Mouse (Mus musculus) embryo, embryonic 11.5 days (tissue): ENCODE measurements around the gene Art2b.
"Not testable (repeated sequence)": the region's sequence is repeated elsewhere in the genome, so short reads cannot be mapped to it uniquely, and the experiment has no call there.

Experiments used
- DNase-seq: peaks from one replicate; pipeline ENCODE4 v3.0.0-alpha.2; 2012; ENCODE audit warnings: low read depth, low spot score

Gene Art2b

DNA sequence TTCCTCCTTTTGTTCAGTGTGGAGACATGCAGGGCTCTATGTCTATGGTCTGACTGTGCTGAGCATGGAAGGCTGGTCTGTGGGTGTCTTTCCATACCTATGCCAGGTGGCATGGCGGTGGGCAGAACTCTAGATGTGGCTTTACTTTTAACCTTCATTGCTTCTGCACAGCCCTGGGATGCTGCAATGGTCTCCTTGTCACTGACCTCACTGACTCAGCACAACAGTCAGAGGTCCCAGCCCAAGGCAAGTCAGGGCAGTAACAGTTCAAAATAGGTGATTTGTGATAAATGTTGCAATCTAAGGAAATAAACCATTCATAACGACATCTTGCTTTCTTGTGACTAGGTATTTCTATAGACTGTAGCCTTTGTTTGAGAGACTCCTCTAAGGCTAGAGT lies 21.3 kb downstream of the Art2b start:
- no peak for DNase-seq

DNA sequence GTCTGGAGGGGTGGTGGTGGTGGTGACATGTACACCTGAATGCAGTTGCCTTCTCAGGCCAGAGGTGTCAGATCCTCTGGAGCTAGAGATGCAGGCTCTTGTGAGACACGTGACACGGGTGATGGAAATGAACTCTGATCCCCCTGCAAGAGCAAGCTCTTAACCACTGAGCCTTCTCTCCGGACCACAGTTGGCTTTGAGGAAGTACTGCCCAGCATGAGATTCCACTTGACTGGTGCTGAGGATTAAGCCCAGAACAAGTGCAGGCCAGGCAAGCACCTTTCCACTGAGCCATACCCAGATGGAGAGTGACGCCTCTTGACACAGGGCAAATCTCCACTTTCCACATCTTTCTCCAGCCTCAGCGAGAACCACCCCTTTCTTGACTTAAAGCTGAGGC lies 26.0 kb downstream of the Art2b start:
- DNase-seq: not testable (repeated sequence)

DNA sequence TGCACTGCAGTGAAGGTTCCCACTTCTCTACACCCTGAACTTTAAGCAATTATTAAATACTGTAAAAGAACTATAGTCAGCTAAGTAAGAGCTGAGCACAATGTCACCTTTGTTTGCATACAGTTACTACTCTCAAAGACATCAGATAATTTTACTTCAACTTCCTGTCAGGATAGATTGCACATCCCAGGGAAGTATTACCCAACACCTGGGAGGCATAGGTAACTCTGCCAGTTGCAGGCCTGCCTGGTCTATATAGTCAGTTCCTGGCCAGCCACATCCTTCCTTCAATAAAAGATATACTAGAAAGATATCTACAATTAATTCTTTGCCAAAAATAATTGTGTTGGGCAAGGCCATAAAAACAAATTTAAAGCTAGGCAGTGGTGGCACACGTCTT lies 28.0 kb downstream of the Art2b start:
- DNase-seq: no peak

DNA sequence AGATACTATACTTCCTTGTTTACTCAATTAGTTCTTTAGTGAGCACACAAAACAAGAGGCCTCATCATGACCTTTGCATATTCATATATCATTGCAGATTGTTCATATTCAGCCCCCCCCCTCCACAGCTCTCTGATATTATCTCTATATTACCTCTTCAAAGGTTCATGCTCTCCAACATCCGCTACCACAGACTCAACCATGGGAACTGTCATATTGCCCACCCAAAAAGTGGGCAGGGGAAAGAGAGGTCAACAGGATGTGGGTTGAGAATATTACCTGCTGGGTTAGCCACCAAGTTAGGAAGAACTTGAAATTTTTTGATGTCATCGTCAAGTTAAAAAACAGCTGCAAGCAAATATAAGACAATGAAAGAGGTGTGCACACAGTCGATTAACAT lies 29.9 kb downstream of the Art2b start:
- not testable (repeated sequence) for DNase-seq

DNA sequence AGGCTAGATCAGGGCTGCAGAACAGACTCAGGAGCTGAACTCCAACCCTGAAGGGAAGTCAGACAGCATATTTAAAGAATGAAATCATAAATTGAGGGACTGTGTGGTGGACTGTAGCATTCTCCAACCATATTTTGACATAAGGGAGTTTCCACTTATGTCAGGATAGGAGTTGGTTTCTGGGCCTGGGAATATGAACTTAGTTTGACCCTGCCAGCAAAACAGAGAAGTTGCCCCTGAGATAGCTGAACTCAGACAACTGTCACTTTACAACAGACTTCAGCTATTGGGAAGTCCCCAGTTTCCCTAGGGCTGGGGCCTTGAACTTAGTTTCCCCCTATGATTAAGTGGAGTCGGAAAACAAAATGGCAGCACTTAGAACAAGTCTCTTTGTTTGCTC lies 33.9 kb downstream of the Art2b start:
- DNase-seq: no peak

DNA sequence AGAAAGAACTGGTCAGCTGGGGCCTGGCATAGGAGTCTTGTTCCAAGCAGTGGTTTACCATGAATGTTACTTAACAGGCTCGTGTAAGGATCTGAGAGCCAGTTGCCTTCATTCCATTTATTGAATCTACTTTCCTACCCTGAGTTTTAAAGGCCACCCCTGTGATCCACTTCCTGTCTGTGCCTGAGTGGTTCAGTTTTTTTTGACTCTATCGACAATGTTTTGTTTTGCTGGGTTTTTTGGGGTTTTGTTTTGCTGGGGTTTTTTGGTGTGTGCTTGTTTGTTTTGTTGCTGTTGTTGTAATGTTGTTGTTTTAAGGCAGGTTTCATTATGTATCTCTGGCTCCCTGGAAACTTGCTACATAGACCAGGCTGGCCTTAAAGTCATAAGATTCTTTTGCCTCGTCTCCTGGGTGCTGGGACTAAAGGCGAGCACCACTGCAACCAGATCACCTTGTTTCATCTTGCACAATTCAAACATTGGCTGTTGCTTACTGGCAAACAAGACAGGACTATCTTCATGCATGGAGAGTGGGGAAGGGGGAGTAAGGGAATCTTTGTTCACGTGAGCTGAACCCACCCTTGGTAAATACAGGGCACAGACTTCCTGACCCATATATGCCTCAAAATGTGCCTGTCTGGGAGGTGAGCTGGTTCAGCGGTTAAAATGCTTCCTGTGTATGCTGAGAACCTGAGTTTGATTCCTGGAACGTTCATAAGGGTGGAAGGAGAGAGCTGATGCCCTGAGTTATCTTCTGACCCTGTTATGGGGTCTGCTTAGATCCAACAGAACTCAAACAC lies 34.5 kb downstream of the Art2b start:
- no peak for DNase-seq

DNA sequence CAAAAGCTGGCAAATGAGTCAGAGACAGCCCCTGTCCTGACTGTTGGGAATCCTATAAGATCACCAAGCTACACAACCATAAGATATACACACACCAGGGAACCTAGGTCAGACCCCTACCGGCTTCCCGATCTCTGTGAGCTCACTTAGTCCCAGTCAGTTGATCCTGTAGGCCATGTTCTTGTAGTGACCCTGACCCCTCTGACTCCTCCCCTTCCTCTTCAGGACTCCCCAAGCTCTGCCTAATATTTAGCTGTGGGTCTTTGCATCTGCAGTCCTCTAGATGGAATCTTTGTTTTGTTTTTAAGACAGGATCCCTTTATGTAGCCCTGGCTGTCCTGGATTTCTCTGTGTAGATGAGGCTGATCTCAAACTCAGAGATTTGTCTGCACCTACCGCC lies 36.1 kb downstream of the Art2b start:
- DNase-seq: no peak

DNA sequence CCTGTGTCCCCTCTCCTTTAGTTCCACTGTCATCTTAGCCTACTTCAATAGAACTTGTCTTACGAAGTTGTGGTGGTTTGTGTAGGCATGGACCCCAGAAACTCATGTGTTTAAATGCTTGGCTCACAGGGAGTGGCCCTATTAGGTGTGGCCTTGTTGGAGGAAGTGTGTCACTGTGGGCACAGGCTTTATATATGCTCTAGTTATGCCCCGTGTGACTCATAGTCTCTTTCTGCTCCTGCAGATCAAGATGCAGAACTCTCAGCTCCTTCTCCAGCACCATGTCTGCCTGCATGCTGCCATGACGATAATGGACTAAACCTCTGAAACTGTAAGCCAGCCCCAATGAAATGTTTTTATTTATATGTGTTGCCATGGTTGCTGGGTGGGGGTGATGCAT lies 37.7 kb downstream of the Art2b start:
- DNase-seq: no peak

DNA sequence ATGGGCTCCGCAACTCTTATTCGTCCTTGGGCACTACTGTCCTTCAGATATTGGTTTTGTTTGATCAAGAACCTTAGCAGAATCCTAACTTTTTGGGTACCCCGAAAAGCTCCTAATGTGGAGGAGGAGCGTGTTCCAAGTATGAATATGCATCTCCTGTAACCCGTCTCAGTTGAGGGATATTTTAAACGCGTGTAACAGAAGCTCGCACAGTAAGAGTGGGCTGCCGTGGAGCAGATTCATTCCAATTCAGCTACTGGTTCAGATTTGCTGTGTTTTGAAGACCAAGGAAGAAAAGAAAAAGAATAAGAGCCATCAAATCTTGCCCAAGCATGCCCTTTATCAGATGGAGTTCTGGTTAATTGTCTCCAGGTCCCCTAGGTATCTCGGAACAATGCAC lies 43.7 kb downstream of the Art2b start:
- no peak for DNase-seq

DNA sequence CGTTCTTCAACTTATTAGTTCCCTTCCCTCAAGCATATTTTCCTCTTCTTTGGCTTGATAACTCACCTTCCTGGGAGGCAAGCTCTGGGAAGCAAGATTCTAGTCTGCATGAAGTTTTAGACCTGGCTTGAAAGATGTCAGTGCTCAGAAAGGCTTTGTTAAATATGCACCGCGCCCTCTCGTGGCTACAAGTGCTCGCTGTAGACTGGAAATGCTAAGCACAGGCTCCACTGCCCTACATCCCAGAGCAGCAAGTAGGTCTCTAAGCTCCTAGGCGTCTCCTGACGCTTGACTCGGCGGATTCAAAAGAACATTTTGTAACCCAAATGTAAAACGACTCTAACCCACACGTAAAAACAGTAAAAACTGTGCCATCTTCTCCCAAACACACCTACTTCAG lies 44.3 kb downstream of the Art2b start:
- peak; percentile 71 for DNase-seq

DNA sequence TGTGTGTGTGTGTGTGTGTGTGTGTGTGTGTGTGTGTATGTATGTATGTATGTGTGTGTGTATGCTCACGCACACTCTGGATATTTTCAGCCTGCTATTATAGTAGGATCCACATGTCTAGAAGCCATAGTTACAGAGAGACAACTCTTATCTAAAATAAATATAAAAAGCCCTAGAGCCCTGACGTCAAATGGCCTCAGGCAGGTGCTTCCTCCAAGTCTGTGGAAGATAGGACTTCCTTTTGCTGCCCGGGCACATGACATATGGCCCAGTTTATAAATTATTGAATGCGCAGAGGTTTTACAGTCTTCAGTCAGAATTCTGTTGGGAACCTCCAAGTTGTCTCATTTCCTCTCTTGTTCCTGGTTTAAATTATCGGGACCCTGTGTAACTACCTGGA lies 44.7 kb downstream of the Art2b start:
- no peak for DNase-seq

DNA sequence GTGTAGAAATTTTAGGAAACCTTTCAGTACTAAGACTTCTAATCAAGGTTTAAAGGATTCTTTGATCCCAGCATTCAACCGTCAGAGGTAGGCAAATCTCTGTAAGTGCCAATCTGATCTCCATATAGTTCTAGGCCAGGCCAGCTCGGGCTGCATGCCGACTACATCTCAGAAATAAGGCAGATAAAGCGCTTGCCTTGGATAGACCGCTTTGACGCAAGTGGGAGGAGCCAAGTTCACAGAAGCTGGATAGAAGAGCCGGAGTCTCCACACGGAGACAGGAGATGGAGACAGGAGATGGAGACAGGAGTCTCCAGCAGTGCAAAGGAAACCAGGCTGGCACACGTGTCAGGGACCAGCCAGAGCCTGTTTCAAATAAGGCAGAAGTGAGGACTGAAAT lies 45.6 kb downstream of the Art2b start:
- DNase-seq: no peak

DNA sequence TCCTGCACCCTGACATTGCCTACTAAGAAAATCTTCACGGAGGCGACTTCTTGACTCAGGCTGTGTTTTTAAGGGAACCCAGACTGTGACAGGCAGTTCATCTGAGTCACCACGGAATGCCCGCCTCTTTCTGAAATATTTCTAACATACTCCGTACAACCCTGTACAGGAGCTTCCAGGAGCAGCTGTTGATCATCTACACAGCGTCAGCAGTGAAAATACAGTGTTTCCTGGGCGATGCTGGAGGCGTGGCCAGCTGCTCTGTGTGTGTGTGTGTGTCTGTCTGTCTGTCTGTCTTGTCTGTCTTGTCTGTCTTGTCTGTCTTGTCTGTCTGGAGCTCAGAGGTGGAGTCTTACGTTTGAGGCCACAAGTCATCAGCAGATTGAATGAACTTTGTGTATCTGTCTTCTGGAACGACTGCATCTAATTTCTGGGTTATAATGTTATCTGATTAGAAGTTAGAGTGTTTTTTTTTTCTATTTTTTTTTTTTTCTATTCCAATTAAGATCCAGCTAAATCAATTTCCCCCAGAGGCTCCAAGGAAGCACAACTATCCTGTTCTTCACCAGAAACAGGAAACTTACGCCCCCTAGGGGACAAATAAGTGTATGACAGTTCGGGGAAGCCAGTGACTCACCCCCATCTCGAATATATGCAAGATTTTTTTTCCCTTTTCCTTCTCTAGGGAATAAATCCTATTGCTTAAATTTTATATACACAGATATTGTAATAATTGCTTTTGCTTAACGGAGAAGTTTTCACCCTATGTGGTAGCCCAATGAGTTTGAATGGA lies 47.1 kb downstream of the Art2b start:
- no peak for DNase-seq

DNA sequence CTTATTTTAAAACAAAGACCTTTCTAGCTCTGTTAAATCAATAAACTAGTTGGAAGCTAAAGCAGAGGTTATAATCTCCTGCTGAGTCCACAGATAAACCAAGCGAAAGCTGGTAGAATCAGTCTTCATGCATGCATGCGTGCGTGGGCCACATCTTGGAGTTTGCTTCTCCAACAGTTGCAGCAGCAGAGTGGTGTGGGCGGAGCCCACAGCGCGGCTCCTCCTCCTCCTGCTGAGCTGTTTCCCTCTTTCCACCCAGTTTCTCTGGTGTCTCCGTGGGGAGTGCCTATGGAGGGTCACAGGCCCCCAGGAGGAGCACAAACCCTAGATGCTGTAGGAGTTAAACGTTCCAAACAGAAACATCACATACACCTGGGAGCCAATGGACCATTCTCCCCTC lies 47.9 kb downstream of the Art2b start:
- DNase-seq: no peak

DNA sequence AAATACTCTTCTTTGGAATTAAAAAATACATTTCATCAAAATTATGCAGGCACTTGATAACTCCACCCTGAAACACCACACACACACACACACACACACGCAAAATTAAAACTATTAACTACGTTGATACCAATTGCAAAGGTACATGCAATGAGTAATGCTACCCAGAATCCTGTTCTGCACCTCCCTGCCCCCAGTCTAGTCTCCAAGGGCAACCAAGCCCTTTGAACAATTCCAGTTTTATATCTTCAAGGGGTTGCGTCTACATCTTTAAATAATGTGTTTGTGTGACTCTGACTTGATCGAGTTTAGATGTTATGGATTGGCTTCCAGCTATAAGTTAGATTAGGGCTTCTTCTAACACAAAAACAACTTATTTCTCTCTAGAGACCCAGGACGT lies 49.9 kb downstream of the Art2b start:
- no peak for DNase-seq

DNA sequence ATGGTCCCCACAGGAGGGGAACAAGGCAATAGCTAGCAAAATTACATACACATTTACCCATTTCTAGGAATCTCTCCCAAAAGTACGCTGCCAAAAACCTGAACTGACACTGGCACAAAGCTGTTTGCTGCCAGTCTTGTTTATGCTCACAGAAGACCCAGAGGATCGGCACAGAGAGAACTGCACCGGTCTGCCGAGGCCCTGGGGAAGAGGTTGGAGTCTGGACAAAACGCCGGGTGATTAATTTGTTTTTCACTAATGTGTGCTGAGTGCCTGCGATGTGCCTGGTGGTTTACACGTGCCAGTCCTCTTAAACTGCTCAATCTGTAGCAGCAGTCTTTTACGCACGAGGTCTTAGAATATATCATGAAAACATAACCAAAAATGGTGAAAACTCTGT lies 50.3 kb downstream of the Art2b start:
- DNase-seq: no peak

DNA sequence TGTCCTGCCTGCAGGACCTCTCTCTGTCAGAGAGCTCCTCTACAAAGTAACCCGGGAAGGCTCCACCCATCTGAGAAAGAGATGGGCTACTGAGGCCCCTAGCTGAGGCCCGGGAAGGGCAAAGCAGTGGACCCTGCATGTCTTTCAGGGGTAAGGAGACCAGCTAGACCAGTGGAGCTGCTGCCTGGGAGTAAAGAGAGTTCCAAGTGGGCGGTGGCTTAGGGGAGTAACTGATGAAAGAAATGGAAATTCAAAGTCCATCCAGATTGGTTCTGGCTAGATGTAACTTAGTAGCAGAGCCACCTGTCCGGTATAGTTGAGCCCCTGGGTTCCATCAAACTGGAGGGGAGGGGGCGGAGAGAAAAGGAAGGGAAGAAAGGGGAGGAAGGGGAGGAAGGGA lies 51.0 kb downstream of the Art2b start:
- DNase-seq: no peak
